Mouse (Mus musculus): ENCODE data around the gene Adipor2. TPM values are rescaled to one million over a fixed set of nuclear protein-coding genes. Genes with fewer than 3 reads are reported as not detected.

Adipor2 gene
- total and polyA plus RNA-seq, 2 experiments from 2014 or later = 25.3 to 42.5 TPM

- no peaks in the 10 kb centered on the region for H3K9me3 ChIP-seq (ENCODE audit: low read length)
- H3K36me3 ChIP-seq (ENCODE audit: insufficient read depth, low read length) = no peaks in the 10 kb centered on the region
- peak; percentile 37 for DNase-seq (ENCODE audit: low spot score)
- H3K4me1 ChIP-seq (ENCODE audit: insufficient read depth, low read length) = peaks cover 2% of the 10 kb centered on the region; the same call in 1 of the 2 replicates
- 42% methylated on average over 14 of the region's 14 CpGs for WGBS
- TF ChIP-seq CTCF (IDR thresholded peaks at IDR 0.05) = peak; percentile 46
- ATAC-seq (ENCODE audit: low FRiP score) = no peak
- peak overlapping the region; percentile 64; the same call in 1 of the 2 replicates for H3K27ac ChIP-seq (ENCODE audit: low read depth, low read length)
- H3K4me2 ChIP-seq (ENCODE audit: low read depth, low read length, poor library complexity, severe bottlenecking) = peak overlapping the region; percentile 64
- H3K27me3 ChIP-seq (ENCODE audit: insufficient read depth, low read length) = no peaks in the 10 kb centered on the region
- H3K9ac ChIP-seq (replicated peaks; ENCODE audit: low read length, poor library complexity, severe bottlenecking) = peak overlapping the region; percentile 51; the same call in 1 of the 2 replicates
- peak overlapping the region; percentile 34; the same call in 1 of the 2 replicates for H3K4me3 ChIP-seq (ENCODE audit: low read depth, low read length)
Observed at GRCm38 (mm10) chr6:119450965-119451943, 33.8 kb upstream of the Adipor2 start.

- no peaks in the 10 kb centered on the region for H3K27me3 ChIP-seq (ENCODE audit: insufficient read depth, low read length)
- H3K9ac ChIP-seq (replicated peaks; ENCODE audit: low read length, poor library complexity, severe bottlenecking) = no peak overlapping the region
- peak overlapping the region; percentile 27 for H3K4me3 ChIP-seq (ENCODE audit: low read depth, low read length)
- peaks cover 2% of the 10 kb centered on the region; the same call in 1 of the 2 replicates for H3K4me1 ChIP-seq (ENCODE audit: insufficient read depth, low read length)
- no peaks in the 10 kb centered on the region for H3K9me3 ChIP-seq (ENCODE audit: low read length)
- no peak for ATAC-seq (ENCODE audit: low FRiP score)
- peak; percentile 69 for TF ChIP-seq CTCF (IDR thresholded peaks at IDR 0.05)
- H3K4me2 ChIP-seq (ENCODE audit: low read depth, low read length, poor library complexity, severe bottlenecking) = peak overlapping the region; percentile 60
- no peak overlapping the region for H3K27ac ChIP-seq (ENCODE audit: low read depth, low read length)
- WGBS = 3% methylated on average over 22 of the region's 23 CpGs
- DNase-seq (ENCODE audit: low spot score) = peak; percentile 68
- no peaks in the 10 kb centered on the region for H3K36me3 ChIP-seq (ENCODE audit: insufficient read depth, low read length)
Observed at GRCm38 (mm10) chr6:119449060-119449499, 31.6 kb upstream of the Adipor2 start.

GRCm38 (mm10) chr6:119448321-119449059 lies 31.0 kb upstream of the Adipor2 start:
- Histone ChIP-seq H3K27me3 (ENCODE audit: insufficient read depth, low read length) (no peaks in the 10 kb centered on the region), H3K36me3 (ENCODE audit: insufficient read depth, low read length) (no peaks in the 10 kb centered on the region), H3K4me2 (ENCODE audit: low read depth, low read length, poor library complexity, severe bottlenecking) (peak overlapping the region; percentile 60), H3K9ac (replicated peaks; ENCODE audit: low read length, poor library complexity, severe bottlenecking) (no peak overlapping the region), H3K27ac (ENCODE audit: low read depth, low read length) (no peak overlapping the region), H3K4me3 (ENCODE audit: low read depth, low read length) (peak overlapping the region; percentile 27), H3K9me3 (ENCODE audit: low read length) (no peaks in the 10 kb centered on the region), H3K4me1 (ENCODE audit: insufficient read depth, low read length) (peaks cover 2% of the 10 kb centered on the region; the same call in 1 of the 2 replicates)
- no peak for TF ChIP-seq CTCF (IDR thresholded peaks at IDR 0.05)
- 7% methylated on average over 18 of the region's 18 CpGs for WGBS
- ATAC-seq (ENCODE audit: low FRiP score) = no peak
- DNase-seq (ENCODE audit: low spot score) = no peak

GRCm38 (mm10) chr6:119445671-119446607 lies 28.4 kb upstream of the Adipor2 start:
- no peak overlapping the region for H3K4me2 ChIP-seq (ENCODE audit: low read depth, low read length, poor library complexity, severe bottlenecking)
- H3K36me3 ChIP-seq (ENCODE audit: insufficient read depth, low read length) = no peaks in the 10 kb centered on the region
- H3K9me3 ChIP-seq (ENCODE audit: low read length) = no peaks in the 10 kb centered on the region
- H3K4me1 ChIP-seq (ENCODE audit: insufficient read depth, low read length) = no peaks in the 10 kb centered on the region; the same call in 1 of the 2 replicates
- H3K27ac ChIP-seq (ENCODE audit: low read depth, low read length) = no peak overlapping the region
- no peaks in the 10 kb centered on the region for H3K27me3 ChIP-seq (ENCODE audit: insufficient read depth, low read length)
- no peak overlapping the region for H3K4me3 ChIP-seq (ENCODE audit: low read depth, low read length)
- no peak overlapping the region for H3K9ac ChIP-seq (replicated peaks; ENCODE audit: low read length, poor library complexity, severe bottlenecking)
- 82% methylated on average over 11 of the region's 11 CpGs for WGBS
- TF ChIP-seq CTCF (IDR thresholded peaks at IDR 0.05) = no peak
- no peak for ATAC-seq (ENCODE audit: low FRiP score)
- DNase-seq (ENCODE audit: low spot score) = no peak

Data from midbrain, postnatal 0 days (tissue).